Mouse (Mus musculus) intestine, postnatal 0 days (tissue): ENCODE data around the gene 0610030E20Rik. TPM values are rescaled to one million over a fixed set of nuclear protein-coding genes. Genes with fewer than 3 reads are reported as not detected.

ENCODE experiments used
- ATAC-seq: fragments of 200-750 bp; cut with Nextera tagmentation; 2 replicates; pipeline ENCODE4 v1.8.0; 2017; ENCODE audit warnings: mild to moderate bottlenecking, moderate TSS enrichment, moderate library complexity
- H3K27ac ChIP-seq: fragments of 300-500 bp; sonication (generic); 2 replicates; pipeline ENCODE4 v1.5.1; 2014; ENCODE audit warnings: mild to moderate bottlenecking, low read depth, low read length, moderate library complexity
- H3K27me3 ChIP-seq: fragments of 300-500 bp; sonication (generic); replicated peaks from 2 replicates; pipeline ENCODE4 v1.6.1; 2014; ENCODE audit warnings: low read length, mixed read lengths; ENCODE audit not compliant: control insufficient read depth, insufficient read depth
- H3K36me3 ChIP-seq: fragments of 300-500 bp; sonication (generic); 2 replicates; pipeline ENCODE4 v1.6.1; 2014; ENCODE audit warnings: mild to moderate bottlenecking, moderate library complexity; ENCODE audit not compliant: control insufficient read depth, insufficient read depth
- H3K4me1 ChIP-seq: fragments of 300-500 bp; sonication (generic); replicated peaks from 2 replicates; pipeline ENCODE4 v1.6.1; 2014; ENCODE audit warnings: antibody characterized with exemption, low read length, mixed read lengths; ENCODE audit not compliant: control insufficient read depth, insufficient read depth
- H3K4me2 ChIP-seq: fragments of 300-500 bp; sonication (generic); replicated peaks from 2 replicates; pipeline ENCODE4 v1.6.1; 2014; ENCODE audit warnings: low read depth, mild to moderate bottlenecking, moderate library complexity
- H3K4me3 ChIP-seq: fragments of 300-500 bp; sonication (generic); 2 replicates; pipeline ENCODE4 v1.5.1; 2014; ENCODE audit warnings: low read depth, low read length
- H3K9ac ChIP-seq: fragments of 300-500 bp; sonication (generic); 2 replicates; pipeline ENCODE4 v1.6.1; 2014; ENCODE audit warnings: mild to moderate bottlenecking, low read depth, low read length
- H3K9me3 ChIP-seq: fragments of 300-500 bp; sonication (generic); 2 replicates; pipeline ENCODE4 v1.6.1; 2016; ENCODE audit warnings: mixed run types; ENCODE audit not compliant: control insufficient read depth
- CTCF ChIP-seq: sonication (generic); IDR thresholded peaks from 2 replicates; pipeline ENCODE4 v1.5.1; 2016; ENCODE audit warnings: low read depth, mild to moderate bottlenecking, control low read depth, antibody characterized with exemption, moderate library complexity
- WGBS: fragments of 180-500 bp; shearing (Covaris S2); extraction: QIAGEN DNeasy Blood & Tissue Kit; methylation state at CpG from one replicate; pipeline ENCODE4 v1.1.7; 2014; 5-methylcytosine and 5-hydroxymethylcytosine counted together
- polyA plus RNA-seq: library from polyadenylated mRNA; unstranded; fragments of >200 nt; fragmentation: Nextera tagmentation; extraction: Ambion mirVana; gene quantifications from 2 replicates; pipeline ENCODE4 v1.2.1, GENCODE M21; 2015

The 0610030E20Rik gene
- polyA plus RNA-seq, 1 experiment from 2014 or later, result 16.0 TPM

- no peak overlapping the region for H3K4me2 ChIP-seq
- H3K9me3 ChIP-seq, result no peaks in the 10 kb centered on the region
- no peaks in the 10 kb centered on the region for H3K27me3 ChIP-seq
- H3K27ac ChIP-seq, result no peak overlapping the region
- no peak overlapping the region for H3K9ac ChIP-seq
- 66% methylated on average over 2 of the region's 2 CpGs for WGBS
- H3K4me3 ChIP-seq, result no peak overlapping the region
- peaks cover 8% of the 10 kb centered on the region; the same call in 1 of the 2 replicates for H3K4me1 ChIP-seq
- TF ChIP-seq CTCF, result no peak
- peaks cover 16% of the 10 kb centered on the region; the same call in 1 of the 2 replicates for H3K36me3 ChIP-seq
- ATAC-seq, result no peak
Measured at GRCm38 (mm10) chr6:72359343-72359742, 12.2 kb downstream of the 0610030E20Rik start.

GRCm38 (mm10) chr6:72359891-72360598, 12.9 kb downstream of the 0610030E20Rik start:
- ATAC-seq, result no peak
- no peaks in the 10 kb centered on the region for H3K9me3 ChIP-seq
- no peak for TF ChIP-seq CTCF
- no peaks in the 10 kb centered on the region for H3K27me3 ChIP-seq
- WGBS, result 47% methylated on average over 11 of the region's 11 CpGs
- H3K4me1 ChIP-seq, result peaks cover 5% of the 10 kb centered on the region; the same call in 1 of the 2 replicates
- H3K9ac ChIP-seq, result no peak overlapping the region
- peak overlapping the region; percentile 36 for H3K27ac ChIP-seq
- peak overlapping the region; percentile 86 for H3K4me2 ChIP-seq
- peaks cover 16% of the 10 kb centered on the region; the same call in 1 of the 2 replicates for H3K36me3 ChIP-seq
- no peak overlapping the region for H3K4me3 ChIP-seq

GRCm38 (mm10) chr6:72360599-72360935, 13.4 kb downstream of the 0610030E20Rik start:
- no peak for ATAC-seq
- Histone ChIP-seq H3K4me2 (peak overlapping the region; percentile 86), H3K9ac (no peak overlapping the region), H3K27ac (peak overlapping the region; percentile 36), H3K9me3 (no peaks in the 10 kb centered on the region), H3K36me3 (peaks cover 16% of the 10 kb centered on the region; the same call in 1 of the 2 replicates), H3K4me3 (no peak overlapping the region), H3K4me1 (peaks cover 5% of the 10 kb centered on the region; the same call in 1 of the 2 replicates), H3K27me3 (no peaks in the 10 kb centered on the region)
- TF ChIP-seq CTCF, result no peak
- 33% methylated on average over 7 of the region's 7 CpGs for WGBS

GRCm38 (mm10) chr6:72361121-72361551, 14.0 kb downstream of the 0610030E20Rik start:
- no peaks in the 10 kb centered on the region for H3K9me3 ChIP-seq
- H3K36me3 ChIP-seq, result peaks cover 16% of the 10 kb centered on the region; the same call in 1 of the 2 replicates
- TF ChIP-seq CTCF, result no peak
- peak overlapping the region; percentile 78 for H3K9ac ChIP-seq
- no peaks in the 10 kb centered on the region for H3K27me3 ChIP-seq
- no peak overlapping the region for H3K27ac ChIP-seq
- H3K4me2 ChIP-seq, result peak overlapping the region; percentile 86
- peak overlapping the region; percentile 75 for H3K4me3 ChIP-seq
- ATAC-seq, result no peak
- peaks cover 5% of the 10 kb centered on the region; the same call in 1 of the 2 replicates for H3K4me1 ChIP-seq
- 39% methylated on average over 5 of the region's 5 CpGs for WGBS

GRCm38 (mm10) chr6:72362132-72363028, 15.3 kb downstream of the 0610030E20Rik start:
- WGBS, result under 1% methylated on average over 42 of the region's 42 CpGs
- Histone ChIP-seq H3K27ac (peak overlapping the region; percentile 67), H3K9ac (peak overlapping the region; percentile 78), H3K4me3 (peak overlapping the region; percentile 75), H3K9me3 (no peaks in the 10 kb centered on the region), H3K4me1 (peaks cover 5% of the 10 kb centered on the region; the same call in 1 of the 2 replicates), H3K36me3 (peaks cover 16% of the 10 kb centered on the region; the same call in 1 of the 2 replicates), H3K27me3 (no peaks in the 10 kb centered on the region), H3K4me2 (peak overlapping the region; percentile 86)
- peak; percentile 96 for ATAC-seq
- TF ChIP-seq CTCF, result peak; percentile 64

- Histone ChIP-seq H3K27me3 (no peaks in the 10 kb centered on the region), H3K4me1 (peaks cover 5% of the 10 kb centered on the region; the same call in 1 of the 2 replicates), H3K27ac (no peak overlapping the region), H3K9me3 (no peaks in the 10 kb centered on the region), H3K4me3 (no peak overlapping the region), H3K36me3 (peaks cover 8% of the 10 kb centered on the region; the same call in 1 of the 2 replicates), H3K9ac (no peak overlapping the region), H3K4me2 (no peak overlapping the region)
- ATAC-seq, result no peak
- TF ChIP-seq CTCF, result peak; percentile 53
- WGBS, result 46% methylated on average over 7 of the region's 7 CpGs
Measured at GRCm38 (mm10) chr6:72364009-72364408, 16.9 kb downstream of the 0610030E20Rik start.
